Mouse (Mus musculus) monocyte, adult 59 days (primary cell): Measurements from ENCODE around the gene Tmem262. TPM values are rescaled to one million over a fixed set of nuclear protein-coding genes. Genes with fewer than 3 reads are reported as not detected.

ENCODE experiments used
- total RNA-seq, 2 experiments: library from RNA; stranded (reverse); gene quantifications; one replicate each; pipeline ENCODE4 v1.2.4; 2023

The Tmem262 gene
- not detected for total RNA-seq

DNA sequence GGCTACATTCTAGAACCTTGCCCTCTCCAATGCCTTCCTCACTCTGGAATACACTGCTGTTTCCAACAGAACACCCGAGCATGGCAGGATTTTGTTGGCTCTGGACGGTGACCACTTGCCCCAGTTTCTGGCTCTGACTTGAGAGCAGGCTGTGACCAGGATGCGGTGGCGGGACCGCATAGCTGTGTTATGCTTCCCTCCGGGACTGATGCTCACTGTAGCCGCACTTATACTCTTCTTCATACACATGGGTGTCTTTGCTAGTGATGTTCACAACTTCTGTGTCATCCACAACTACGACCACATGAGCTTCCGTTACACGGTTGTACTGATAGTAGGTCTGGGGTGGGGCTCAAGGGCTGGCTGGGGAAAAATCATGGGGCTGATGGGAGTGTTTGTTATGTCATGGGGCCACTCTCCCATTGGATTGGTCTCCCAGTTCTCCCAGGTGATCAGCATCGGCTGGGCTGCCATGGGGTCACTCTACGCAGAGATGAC, at the start of gene Tmem262:
TSS of gene Tmem262 (plus strand) at position 51 of the 498 bp plus-strand sequence.

DNA sequence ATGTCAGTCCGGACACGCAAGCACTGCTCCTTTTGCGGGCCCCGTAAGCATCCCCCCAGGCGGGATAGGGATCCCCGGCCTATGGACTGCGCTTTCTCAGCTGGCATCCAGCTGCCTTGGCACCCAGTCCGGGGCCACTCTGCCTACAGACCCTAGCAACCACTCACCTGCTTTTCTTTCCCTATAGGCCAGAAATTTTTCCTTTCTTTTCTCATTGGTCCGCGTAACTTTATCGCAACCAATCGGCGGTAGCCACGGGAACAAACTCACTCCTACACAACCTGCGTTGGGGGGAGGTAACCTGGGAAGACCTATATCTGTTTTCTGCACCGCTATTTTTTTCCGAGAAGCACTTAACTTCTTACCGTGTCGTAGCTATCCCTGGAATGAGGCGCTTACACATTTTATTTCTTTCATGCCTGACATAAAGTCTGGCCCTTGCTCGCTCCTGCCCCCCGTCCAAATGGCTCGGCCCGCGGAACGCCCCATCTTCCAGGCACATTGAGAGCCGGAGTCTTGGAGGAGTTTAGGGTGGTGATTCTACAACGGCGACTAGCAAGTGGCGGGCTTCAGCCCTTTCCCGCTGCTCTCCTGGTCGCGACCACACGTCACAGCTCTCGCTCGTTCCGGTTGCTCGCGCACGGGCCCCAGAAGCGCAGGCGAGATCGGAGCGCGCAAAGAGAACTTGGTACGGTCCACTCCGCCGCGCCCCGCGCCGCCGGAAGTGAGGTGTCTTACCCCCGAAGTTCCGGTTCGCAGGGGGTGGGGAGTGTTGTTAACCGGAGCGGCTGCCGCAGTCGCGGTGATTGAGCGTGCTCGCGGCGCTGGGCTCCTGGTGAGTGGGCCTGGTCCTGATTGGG, 33.3 kb upstream of the Tmem262 start, which contains the start of gene Syvn1:
TSS of gene Syvn1 (plus strand) at position 283 of the 860 bp plus-strand sequence.

DNA sequence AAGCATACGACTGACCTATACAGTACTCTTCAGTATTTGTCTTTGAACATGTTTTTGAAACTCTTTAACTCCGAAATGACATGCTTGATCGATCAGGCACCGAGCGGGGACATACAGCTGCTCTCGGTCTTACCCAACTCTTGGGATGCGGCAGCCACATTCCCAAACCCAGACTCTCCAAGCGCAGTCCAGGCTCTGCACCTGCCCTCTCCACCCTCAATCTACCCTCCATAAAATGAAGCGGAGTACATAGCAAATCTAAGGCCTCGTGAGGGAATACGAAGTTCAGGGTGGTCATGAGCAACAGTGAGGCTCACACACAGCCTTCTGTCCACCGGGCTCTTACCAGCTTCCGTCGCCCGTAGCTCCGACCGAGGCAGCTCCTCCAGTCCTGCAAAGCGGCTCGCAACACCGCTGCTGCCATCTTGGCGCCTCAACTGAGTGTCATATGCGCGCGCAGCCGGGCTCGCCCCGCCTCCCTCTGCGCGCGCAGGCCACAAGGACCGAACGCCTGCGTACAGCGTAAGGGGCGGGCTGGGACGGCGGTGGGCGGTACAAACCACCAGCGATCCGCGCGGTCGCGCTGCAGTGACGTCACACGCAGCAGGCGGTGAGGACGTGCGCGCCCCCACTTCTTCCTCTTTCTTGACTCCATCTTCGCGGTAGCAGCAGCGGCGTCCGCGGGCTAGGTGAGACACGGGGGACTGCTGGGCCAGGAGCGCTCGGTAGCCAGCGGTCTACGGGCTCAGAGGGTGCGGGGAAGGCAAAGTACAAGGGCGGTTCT, 22.3 kb upstream of the Tmem262 start, which contains the start of the genes Mrpl49 and Fau:
TSS of gene Mrpl49 (minus strand) at position 473 of the 784 bp plus-strand sequence.
TSS of gene Fau (plus strand) at position 532 of the 784 bp plus-strand sequence.

DNA sequence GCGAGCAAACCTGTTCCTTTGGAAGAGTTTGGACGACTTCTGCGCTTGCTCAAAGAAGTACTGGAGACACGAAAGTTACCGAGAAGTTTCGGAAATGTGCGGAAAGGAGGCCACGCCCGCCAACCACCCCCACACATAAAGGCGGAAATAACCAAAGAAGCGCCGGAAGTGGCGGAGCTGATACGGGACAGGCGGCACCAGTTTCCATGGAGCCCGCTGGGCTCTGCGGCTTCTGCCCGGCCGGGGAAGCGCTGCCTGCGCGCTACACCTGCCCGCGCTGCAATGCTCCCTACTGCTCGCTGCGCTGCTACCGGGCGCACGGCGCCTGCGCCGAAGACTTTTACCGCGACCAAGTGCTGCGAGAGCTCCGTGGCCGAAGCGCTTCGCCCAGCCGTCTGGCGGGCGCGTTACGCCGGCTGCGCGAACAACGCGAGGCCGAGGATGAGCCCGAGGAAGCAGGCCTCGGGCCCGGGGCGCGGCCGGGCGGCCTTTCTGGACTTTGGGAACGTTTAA, 18.8 kb upstream of the Tmem262 start, which contains the start of gene Znhit2:
TSS of gene Znhit2 (plus strand) at position 172 of the 513 bp plus-strand sequence.

DNA sequence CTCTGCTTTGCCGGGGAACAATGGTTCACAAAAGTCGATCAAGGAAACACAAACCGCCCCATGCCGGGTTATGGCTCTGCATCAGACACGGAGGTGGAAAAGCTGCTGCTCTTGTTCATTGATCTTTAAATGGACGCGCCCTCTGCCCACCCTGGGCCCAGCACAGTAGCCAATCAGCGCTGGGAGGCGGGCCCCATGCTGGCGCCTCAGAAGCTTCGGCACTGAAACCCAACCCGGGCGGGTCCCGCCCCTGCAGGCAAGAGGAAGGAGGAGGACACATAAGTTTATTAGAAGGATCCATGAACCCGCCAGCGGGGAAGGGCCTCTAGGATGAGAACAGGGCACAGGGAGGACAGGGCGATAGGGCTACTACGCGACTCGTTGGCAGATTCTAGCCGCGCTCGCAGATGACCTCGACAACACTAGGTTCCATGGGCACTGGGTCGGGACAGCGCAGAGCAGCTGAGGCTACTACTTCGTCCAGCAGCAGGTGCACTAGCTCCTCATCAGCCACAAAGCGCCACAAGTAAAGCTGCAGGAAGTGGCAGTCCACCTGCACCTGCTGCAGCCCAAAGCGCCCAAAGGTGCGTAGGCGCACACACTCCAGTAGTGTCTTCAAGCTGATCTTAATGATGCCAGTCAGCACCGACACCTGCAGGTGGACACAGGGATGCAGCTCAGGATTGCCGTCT, 12.0 kb upstream of the Tmem262 start, which contains the start of gene Tm7sf2:
TSS of gene Tm7sf2 (minus strand) at position 650 of the 692 bp plus-strand sequence.

DNA sequence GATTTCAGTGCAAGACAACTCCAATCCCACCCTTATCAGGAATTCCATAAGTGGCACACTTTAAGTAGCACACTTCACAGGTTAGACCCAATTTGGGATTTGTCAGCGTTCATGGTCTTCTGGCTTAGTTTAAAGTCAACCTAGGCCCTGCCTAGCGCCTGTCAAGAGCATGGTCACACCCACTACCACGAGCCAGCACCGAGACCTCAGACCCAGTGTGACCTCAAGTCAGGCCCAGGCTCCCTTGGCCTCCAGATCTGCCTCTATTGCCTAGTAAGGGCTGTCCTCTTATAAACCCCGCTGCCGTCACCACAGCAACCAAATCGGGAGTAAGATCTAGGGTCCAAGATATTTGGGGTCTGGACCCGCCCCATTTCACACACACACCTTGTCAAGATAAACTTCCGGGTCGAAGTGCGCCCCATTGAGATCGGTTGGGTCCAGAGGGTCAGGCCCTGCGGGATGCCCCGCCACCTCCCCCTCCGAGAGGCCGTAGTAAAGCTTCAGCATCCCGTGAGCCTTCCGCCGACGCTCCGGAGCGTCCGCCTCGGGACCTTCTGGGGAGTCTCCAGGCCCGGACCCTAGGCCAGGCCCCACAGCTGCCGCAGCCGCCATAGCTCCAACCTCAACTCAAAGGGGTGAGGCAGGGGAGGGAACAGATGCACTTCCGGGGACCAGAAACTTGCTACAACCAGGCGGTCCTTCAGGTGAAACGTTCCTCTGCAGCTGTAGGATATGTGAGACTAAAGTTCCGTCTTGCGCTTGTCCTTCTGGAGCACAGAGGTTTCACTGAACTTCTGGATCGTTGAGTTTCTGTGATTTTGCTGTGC, 3.1 kb upstream of the Tmem262 start, which contains the start of gene Vps51:
TSS of gene Vps51 (minus strand) at position 668 of the 830 bp plus-strand sequence.

DNA sequence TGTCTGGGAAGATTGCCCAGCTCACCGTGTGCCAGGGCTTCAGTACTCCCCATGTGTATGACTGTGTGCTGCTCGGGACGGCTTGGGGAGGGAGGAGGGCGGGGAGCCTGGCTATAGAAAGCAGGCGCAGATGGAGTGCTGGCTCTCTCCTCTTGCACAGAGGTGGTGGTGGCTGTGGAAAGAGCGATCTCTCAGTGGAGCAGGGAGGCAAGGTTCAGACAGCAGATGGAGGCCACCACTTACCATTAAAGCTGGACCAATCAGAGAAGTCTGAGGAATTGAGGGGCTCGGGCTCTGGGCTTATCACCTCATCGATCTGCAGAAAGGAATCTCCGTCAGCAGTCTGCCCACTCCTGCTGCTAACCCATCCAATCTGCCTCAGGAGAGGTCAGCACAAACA, 2.3 kb downstream of the Tmem262 start, which contains the start of gene Gm28374:
TSS of gene Gm28374 (minus strand) at position 101 of the 400 bp plus-strand sequence.

DNA sequence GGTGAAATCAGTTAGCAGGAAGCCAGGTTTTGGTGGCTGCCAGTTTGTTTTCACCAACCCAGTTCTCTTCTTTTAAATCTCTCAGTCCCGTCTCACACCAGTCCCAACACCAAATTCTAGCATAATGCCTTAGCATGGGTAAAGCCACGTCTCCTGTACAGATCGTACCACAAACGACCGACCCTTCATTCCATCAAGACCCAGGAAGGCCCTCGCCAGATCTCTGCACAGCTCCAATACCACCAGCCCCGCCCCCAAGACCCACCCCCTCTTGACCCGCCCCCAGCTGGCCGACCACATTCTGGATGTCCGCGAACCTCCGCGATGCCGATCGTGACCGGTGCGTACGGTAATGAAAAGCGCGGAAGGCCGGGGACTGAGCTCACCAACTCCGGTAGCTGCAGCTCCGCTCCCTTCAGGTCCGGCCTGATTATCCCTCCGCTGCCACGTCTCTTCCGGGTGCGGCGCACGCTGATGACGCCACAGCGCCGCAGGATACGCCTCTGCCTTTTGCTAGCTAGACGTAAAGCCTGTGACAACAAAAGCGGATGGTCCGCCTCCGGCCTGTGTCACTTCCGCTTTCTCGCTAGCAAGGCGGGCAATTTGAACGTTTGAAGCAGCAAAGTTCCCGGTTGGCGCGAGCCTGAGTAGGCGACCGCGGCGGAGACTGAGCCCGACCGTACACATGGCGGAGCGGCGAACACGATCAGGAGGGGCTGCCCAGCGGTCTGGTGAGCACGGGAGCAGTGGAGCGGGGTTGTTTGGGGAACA, 4.8 kb downstream of the Tmem262 start, which contains the start of the genes Zfpl1 and Cdca5:
TSS of gene Zfpl1 (minus strand) at position 479 of the 771 bp plus-strand sequence.
TSS of gene Cdca5 (plus strand) at position 506 of the 771 bp plus-strand sequence.

DNA sequence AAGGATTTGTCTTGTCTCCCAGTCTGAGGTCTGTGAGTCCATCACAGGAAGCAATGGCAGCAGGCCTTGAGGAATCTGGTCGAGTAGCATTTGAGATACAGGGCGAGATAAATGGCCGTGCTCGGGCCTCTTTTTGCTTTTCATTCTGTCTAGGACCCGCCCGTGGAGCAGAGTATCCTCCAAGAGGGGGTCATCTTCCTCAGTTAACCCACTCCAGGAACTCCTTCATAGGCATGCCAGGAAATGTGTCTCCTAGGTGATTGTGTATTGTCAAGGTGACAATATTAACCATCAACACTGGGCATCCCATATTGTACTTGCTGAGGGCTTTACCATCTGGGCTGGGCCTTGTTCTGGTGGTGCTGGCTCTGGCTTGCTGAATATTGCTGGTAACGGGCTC, 14.3 kb downstream of the Tmem262 start, which contains the start of gene AC131692.1:
TSS of gene AC131692.1 (plus strand) at position 301 of the 400 bp plus-strand sequence.

DNA sequence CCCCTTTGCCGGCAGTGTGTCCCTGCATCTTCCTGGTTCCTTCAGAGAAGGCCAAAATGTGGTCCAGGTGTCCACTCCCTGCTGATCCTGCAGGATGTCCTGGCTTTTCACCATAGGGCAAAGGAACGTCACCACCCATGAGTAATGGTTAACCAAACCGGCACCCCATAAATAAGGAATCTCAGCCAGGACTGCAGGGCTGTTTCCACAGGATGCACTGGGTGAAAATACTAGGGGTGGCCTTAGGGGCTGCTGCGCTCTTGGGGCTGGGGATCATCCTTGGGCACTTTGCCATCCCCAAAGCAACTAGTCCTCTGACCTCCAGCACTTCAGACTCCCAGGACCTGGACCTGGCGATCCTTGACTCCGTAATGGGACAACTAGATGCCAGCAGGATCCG, 25.8 kb downstream of the Tmem262 start, which contains the start of gene Naaladl1:
TSS of gene Naaladl1 (plus strand) at position 197 of the 400 bp plus-strand sequence.

DNA sequence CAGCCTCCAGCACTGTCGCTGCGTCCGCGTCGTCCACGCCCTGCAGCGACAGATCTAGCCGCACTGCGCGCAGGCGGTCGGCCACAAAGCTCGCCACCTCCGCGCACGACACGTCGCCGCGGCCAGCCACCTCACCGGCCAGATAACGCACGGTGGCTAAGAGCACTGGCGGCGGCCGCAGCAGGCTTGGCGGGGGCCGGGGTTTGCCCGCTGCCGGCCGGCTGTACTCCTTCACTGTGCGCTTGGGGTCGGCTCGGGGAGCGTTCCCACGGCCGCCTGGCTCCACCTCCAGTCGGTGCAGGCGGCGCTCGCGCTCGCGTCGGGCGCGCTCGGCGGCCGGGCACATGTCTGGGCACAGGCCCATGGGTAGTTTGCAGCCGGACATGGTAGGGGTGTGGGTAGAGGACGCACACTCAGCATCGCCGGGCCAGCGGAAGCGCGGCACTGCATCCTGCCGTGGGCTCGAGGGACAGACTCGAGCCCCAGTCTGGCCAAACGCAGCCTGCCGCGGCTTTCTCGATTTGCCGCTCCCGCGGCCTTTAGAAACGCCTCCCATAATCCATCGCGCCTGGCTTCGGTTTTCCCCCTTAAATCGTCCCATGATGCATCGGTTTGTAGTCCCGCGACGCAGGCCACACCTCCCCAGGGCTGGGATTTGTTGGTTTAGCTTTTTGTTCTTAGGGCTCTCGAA, 38.3 kb downstream of the Tmem262 start, which contains the start of gene Sac3d1:
TSS of gene Sac3d1 (minus strand) at position 665 of the 691 bp plus-strand sequence.

DNA sequence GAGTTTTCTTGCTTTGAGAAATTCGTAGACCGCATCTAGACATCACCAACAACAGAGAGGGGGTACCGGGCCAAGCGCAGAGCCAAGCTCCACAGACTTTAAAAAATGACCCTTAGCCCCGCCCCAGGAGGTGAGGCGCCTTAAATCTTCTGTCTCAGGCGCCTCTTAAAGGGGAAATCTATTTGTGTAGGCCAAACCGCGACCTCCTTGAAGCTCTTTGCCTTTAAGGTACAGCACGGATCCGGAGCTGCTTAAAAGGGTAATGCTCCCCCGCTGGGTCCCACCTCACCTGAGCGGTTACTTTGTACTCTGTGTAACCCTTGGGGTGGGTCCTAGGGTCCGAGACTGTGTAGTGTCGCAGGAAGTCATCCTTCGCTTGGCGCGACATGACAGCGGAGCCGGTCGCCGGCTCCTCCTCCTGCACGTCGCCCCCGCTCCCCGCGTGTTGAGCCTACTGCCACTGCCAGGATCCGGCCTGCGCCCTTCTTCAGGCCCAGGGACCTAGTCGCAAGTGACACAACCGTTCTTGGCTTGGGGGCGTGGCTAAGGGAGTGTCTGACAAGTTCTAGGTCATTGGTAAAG, 48.0 kb downstream of the Tmem262 start, which contains the start of gene Snx15:
TSS of gene Snx15 (minus strand) at position 545 of the 582 bp plus-strand sequence.

Other genes with a start within 250 kb of the Tmem262 start
- gene Frmd8, start 204.8 kb upstream of the Tmem262 start, total RNA-seq, result 10 to 100 TPM; 80.4 to 88.1 TPM
- gene Slc25a45, start 202.2 kb upstream of the Tmem262 start, total RNA-seq, result 10 to 100 TPM; 77.6 to 84.5 TPM
- gene Tigd3, start 185.9 kb upstream of the Tmem262 start, total RNA-seq, result 1 to 10 TPM; 1.1 to 1.6 TPM
- 100 to 1,000 TPM; 131 to 160 TPM for gene Dpf2, start 167.0 kb upstream of the Tmem262 start, total RNA-seq
- gene Cdc42ep2, start 155.2 kb upstream of the Tmem262 start, total RNA-seq, result 10 to 100 TPM; 40.3 to 51.9 TPM
- 10 to 100 TPM; 29.1 to 38.4 TPM for gene Pola2, start 115.8 kb upstream of the Tmem262 start, total RNA-seq
- gene Slc22a20, start 93.9 kb upstream of the Tmem262 start, total RNA-seq, result not detected
- 10 to 100 TPM; 64.1 to 69.8 TPM for gene Capn1, start 64.1 kb upstream of the Tmem262 start, total RNA-seq
- 10 to 100 TPM; 56.0 to 57.8 TPM for gene Syvn1, start 33.5 kb upstream of the Tmem262 start, total RNA-seq
- 10 to 100 TPM; 15.0 to 15.8 TPM for gene Mrpl49, start 22.2 kb upstream of the Tmem262 start, total RNA-seq
- 1,000 to 10,000 TPM; 2,789 to 3,006 TPM for gene Fau, start 22.2 kb upstream of the Tmem262 start, total RNA-seq
- gene Znhit2, start 18.8 kb upstream of the Tmem262 start, total RNA-seq, result 10 to 100 TPM; 13.9 to 14.4 TPM
- 10 to 100 TPM; 16.3 to 21.0 TPM for gene Tm7sf2, start 11.7 kb upstream of the Tmem262 start, total RNA-seq
- gene Vps51, start 2.8 kb upstream of the Tmem262 start, total RNA-seq, result 100 to 1,000 TPM; 118 to 121 TPM
- 1 to 10 TPM in 1 of 2 experiments, not detected in 1; 1.5 TPM for gene Gm28374, start 2.2 kb downstream of the Tmem262 start, total RNA-seq
- 10 to 100 TPM; 43.3 to 45.6 TPM for gene Zfpl1, start 4.9 kb downstream of the Tmem262 start, total RNA-seq
- gene Cdca5, start 5.0 kb downstream of the Tmem262 start, total RNA-seq, result 1 to 10 TPM in 1 of 2 experiments, under 1 TPM in 1; 0.85 to 1.2 TPM
- 1 to 10 TPM in 1 of 2 experiments, not detected in 1; 1.2 TPM for gene AC131692.1, start 14.4 kb downstream of the Tmem262 start, total RNA-seq
- not detected for gene Naaladl1, start 25.7 kb downstream of the Tmem262 start, total RNA-seq
- 10 to 100 TPM; 10.7 to 11.4 TPM for gene Sac3d1, start 38.6 kb downstream of the Tmem262 start, total RNA-seq
- 10 to 100 TPM; 18.9 to 20.3 TPM for gene Snx15, start 48.3 kb downstream of the Tmem262 start, total RNA-seq
- gene Batf2, start 61.0 kb downstream of the Tmem262 start, total RNA-seq, result 1 to 10 TPM; 4.1 to 9.4 TPM
- 10 to 100 TPM; 16.4 to 17.6 TPM for gene Arl2, start 61.5 kb downstream of the Tmem262 start, total RNA-seq
- under 1 TPM in 1 of 2 experiments, not detected in 1; 0.67 TPM for gene Majin, start 104.4 kb downstream of the Tmem262 start, total RNA-seq
- gene Gpha2, start 146.3 kb downstream of the Tmem262 start, total RNA-seq, result not detected
- gene Ppp2r5b, start 155.8 kb downstream of the Tmem262 start, total RNA-seq, result 10 to 100 TPM; 17.2 to 18.4 TPM
- gene Atg2a, start 161.6 kb downstream of the Tmem262 start, total RNA-seq, result 100 to 1,000 TPM; 176 to 243 TPM
- 100 to 1,000 TPM; 239 to 255 TPM for gene Ehd1, start 196.7 kb downstream of the Tmem262 start, total RNA-seq
- gene Cdc42bpg, start 226.4 kb downstream of the Tmem262 start, total RNA-seq, result 1 to 10 TPM; 7.1 to 8.1 TPM